Mouse (Mus musculus): Measurements from ENCODE around the gene Ubqln1.

- TF ChIP-seq CTCF (IDR thresholded peaks at IDR 0.05; ENCODE audit: borderline replicate concordance, control insufficient read depth, extremely low read depth, insufficient read depth, low read length, poor library complexity) (no peak), POLR2A (IDR thresholded peaks at IDR 0.05; ENCODE audit: control insufficient read depth, extremely low read depth, insufficient read depth, low read length, poor library complexity) (no peak)
These were observed 48.1 kb upstream of the Ubqln1 start for GRCm38 (mm10) chr13:58263546-58263945.
